ENCODE assay signal across 10 mouse cellular contexts in genomic region chr9:44709600-44709999, GRCm38 (mm10). TPM values are rescaled to one million over a fixed set of nuclear protein-coding genes. Genes with fewer than 3 reads are reported as not detected.
A peak's percentile ranks its signal among the peaks of the same experiment; 100 is the strongest.
DNase-seq lines count a peak whose midpoint lies in the region; ATAC-seq and TF ChIP-seq lines count a peak whose summit lies in the region.
"Had no signal": no experiment of that assay in that cellular context is flagged by ENCODE, and none has a peak within 500 bp of the region (broad histone marks: within the 10 kb centered on the region; RNA-seq: fewer than 3 reads in every experiment).

No protein-coding gene starts in this region.

- peaks cover 76% of the 10 kb centered on the region for H3K36me3 ChIP-seq in heart, embryonic 12.5 days
- no peaks in the 10 kb centered on the region for H3K36me3 ChIP-seq in thymus, adult 2 months (ENCODE audit: control insufficient read depth, insufficient read depth, low read length)
- peaks cover 65% of the 10 kb centered on the region for H3K36me3 ChIP-seq in embryonic facial prominence, embryonic 14.5 days (ENCODE audit: control insufficient read depth, insufficient read depth, low read length)
- peaks cover 11% of the 10 kb centered on the region for H3K36me3 ChIP-seq in neural tube, embryonic 11.5 days (ENCODE audit: control insufficient read depth, insufficient read depth, low read length)
- H3K36me3 ChIP-seq: liver, embryonic 13.5 days had no signal

- peaks cover 23% of the 10 kb centered on the region for H3K4me1 ChIP-seq in heart, embryonic 12.5 days (replicated peaks)
- H3K4me1 ChIP-seq in thymus, adult 2 months (replicated peaks; ENCODE audit: control insufficient read depth, insufficient read depth, low read length), result peaks cover 16% of the 10 kb centered on the region
- H3K4me1 ChIP-seq in embryonic facial prominence, embryonic 14.5 days (ENCODE audit: control insufficient read depth, insufficient read depth, low read length), result peaks cover 14% of the 10 kb centered on the region
- peaks cover 16% of the 10 kb centered on the region for H3K4me1 ChIP-seq in neural tube, embryonic 11.5 days (ENCODE audit: control insufficient read depth, insufficient read depth, low read length)

- WGBS in heart, embryonic 12.5 days, result 44% methylated on average over 2 of the region's 2 CpGs
- WGBS in thymus, adult 2 months, result 89% methylated on average over 2 of the region's 2 CpGs
- 47% methylated on average over 2 of the region's 2 CpGs for WGBS in embryonic facial prominence, embryonic 14.5 days
- 52% methylated on average over 2 of the region's 2 CpGs for WGBS in neural tube, embryonic 11.5 days

- no peak overlapping the region for H3K27ac ChIP-seq in heart, embryonic 12.5 days (ENCODE audit: poor library complexity, severe bottlenecking)
- H3K27ac ChIP-seq in thymus, adult 2 months (ENCODE audit: control insufficient read depth, insufficient read depth, low read length), result no peak overlapping the region
- no peak overlapping the region for H3K27ac ChIP-seq in embryonic facial prominence, embryonic 14.5 days (replicated peaks; ENCODE audit: low read depth, low read length)
- no peak overlapping the region for H3K27ac ChIP-seq in neural tube, embryonic 11.5 days (ENCODE audit: low read depth, low read length)
- H3K27ac ChIP-seq: liver, embryonic 13.5 days; stomach, embryonic 15.5 days had no signal

- no peak for TF ChIP-seq POLR2A in thymus, adult 2 months (IDR thresholded peaks at IDR 0.05; ENCODE audit: control insufficient read depth, extremely low read depth, insufficient read depth, low read length, poor library complexity)

- H3K4me2 ChIP-seq in heart, embryonic 12.5 days, result 0 out of 2 replicates have a peak overlapping the region, but pooled peaks have one; percentile 86
- no peak overlapping the region for H3K4me2 ChIP-seq in embryonic facial prominence, embryonic 14.5 days (ENCODE audit: low read depth, low read length)
- no peak overlapping the region for H3K4me2 ChIP-seq in neural tube, embryonic 11.5 days (ENCODE audit: low read depth)

- TF ChIP-seq CTCF in thymus, adult 2 months (IDR thresholded peaks at IDR 0.05; ENCODE audit: borderline replicate concordance, control insufficient read depth, extremely low read depth, insufficient read depth, low read length, poor library complexity), result no peak

- no peaks in the 10 kb centered on the region for H3K9me3 ChIP-seq in heart, embryonic 12.5 days (replicated peaks)
- H3K9me3 ChIP-seq in embryonic facial prominence, embryonic 14.5 days (ENCODE audit: control insufficient read depth, low read length), result no peaks in the 10 kb centered on the region
- no peaks in the 10 kb centered on the region for H3K9me3 ChIP-seq in neural tube, embryonic 11.5 days (ENCODE audit: control insufficient read depth, low read length)
- H3K9me3 ChIP-seq: liver, embryonic 13.5 days; stomach, embryonic 15.5 days had no signal

- ATAC-seq in heart, embryonic 12.5 days (ENCODE audit: insufficient number of reproducible peaks, low FRiP score), result no peak
- ATAC-seq in embryonic facial prominence, embryonic 14.5 days (ENCODE audit: low read depth), result no peak
- ATAC-seq in neural tube, embryonic 11.5 days (ENCODE audit: insufficient read depth, low FRiP score, low TSS enrichment), result no peak
- ATAC-seq in activated CD4-positive, CD25-positive, alpha-beta regulatory T cell, adult 4 months, result no peak

- H3K4me3 ChIP-seq in heart, embryonic 12.5 days, result no peak overlapping the region
- no peak overlapping the region for H3K4me3 ChIP-seq in thymus, adult 2 months (ENCODE audit: control insufficient read depth, insufficient read depth, low read length)
- H3K4me3 ChIP-seq in embryonic facial prominence, embryonic 14.5 days (ENCODE audit: low read depth, low read length), result no peak overlapping the region
- no peak overlapping the region for H3K4me3 ChIP-seq in neural tube, embryonic 11.5 days (ENCODE audit: low read depth, low read length)
- H3K4me3 ChIP-seq: liver, embryonic 13.5 days had no signal

- H3K9ac ChIP-seq in heart, embryonic 12.5 days, result peak overlapping the region; percentile 70; the same call in 1 of the 2 replicates
- no peak overlapping the region for H3K9ac ChIP-seq in embryonic facial prominence, embryonic 14.5 days (ENCODE audit: low read depth, low read length)
- H3K9ac ChIP-seq in neural tube, embryonic 11.5 days (ENCODE audit: low read length), result no peak overlapping the region
- H3K9ac ChIP-seq: liver, embryonic 13.5 days; stomach, embryonic 15.5 days had no signal

- H3K27me3 ChIP-seq in heart, embryonic 12.5 days (replicated peaks), result no peaks in the 10 kb centered on the region
- no peaks in the 10 kb centered on the region for H3K27me3 ChIP-seq in thymus, adult 2 months (ENCODE audit: control insufficient read depth, insufficient read depth, low read length)
- H3K27me3 ChIP-seq in embryonic facial prominence, embryonic 14.5 days (replicated peaks; ENCODE audit: control insufficient read depth, insufficient read depth, low read length), result no peaks in the 10 kb centered on the region
- no peaks in the 10 kb centered on the region for H3K27me3 ChIP-seq in neural tube, embryonic 11.5 days (ENCODE audit: control insufficient read depth, insufficient read depth, low read length)
- H3K27me3 ChIP-seq: stomach, embryonic 15.5 days had no signal

- DNase-seq in heart, adult 11 months, result no peak
- DNase-seq in thymus, postnatal 14 days, result peak; percentile 39
- no peak for DNase-seq in thymus, adult 2 months
- DNase-seq in embryonic facial prominence, embryonic 14.5 days (ENCODE audit: low spot score), result peak; percentile 25
- DNase-seq in neural tube, embryonic 11.5 days (ENCODE audit: low spot score), result peak; percentile 41
- no peak for DNase-seq in urinary bladder, postnatal 25 days (ENCODE audit: low spot score)
- DNase-seq: liver, embryonic 13.5 days had no signal

RNA-seq across cellular contexts. Expression of gene Phldb1, which starts 25.4 kb away (rescaled TPM):
- polyA plus RNA-seq in heart, embryonic 12.5 days (2016; fragmentation: Nextera tagmentation; extraction: Ambion mirVana), result 34.8 and 36.9 TPM in 2 replicates
- 16.5 and 27.3 TPM in 2 replicates for polyA plus RNA-seq in thymus, adult 2 months (2012; rRNA removed)
- 40.3 and 40.9 TPM in 2 replicates for polyA plus RNA-seq in embryonic facial prominence, embryonic 14.5 days (2014; fragmentation: Nextera tagmentation; extraction: Ambion mirVana)
- polyA plus RNA-seq in neural tube, embryonic 11.5 days (2014; fragmentation: Nextera tagmentation; extraction: Ambion mirVana), result 44.3 and 47.7 TPM in 2 replicates
- polyA plus RNA-seq in activated CD4-positive, CD25-positive, alpha-beta regulatory T cell, adult 4 months (2017; shearing (Covaris generic)), result under 1 TPM in 1 of 2 experiments, not detected in 1; 0.30 TPM

RNA-seq across cellular contexts. Expression of gene Treh, which starts 36.6 kb away (rescaled TPM):
- not detected in 2 replicates for polyA plus RNA-seq in heart, embryonic 12.5 days (2016; fragmentation: Nextera tagmentation; extraction: Ambion mirVana)
- 0.15 and 0.29 TPM in 2 replicates for polyA plus RNA-seq in thymus, adult 2 months (2012; rRNA removed)
- polyA plus RNA-seq in embryonic facial prominence, embryonic 14.5 days (2014; fragmentation: Nextera tagmentation; extraction: Ambion mirVana), result not detected in 2 replicates
- polyA plus RNA-seq in neural tube, embryonic 11.5 days (2014; fragmentation: Nextera tagmentation; extraction: Ambion mirVana), result not detected in 2 replicates
- polyA plus RNA-seq in activated CD4-positive, CD25-positive, alpha-beta regulatory T cell, adult 4 months (2017; shearing (Covaris generic)), result not detected
- polyA plus RNA-seq: liver, embryonic 13.5 days had no signal

RNA-seq across cellular contexts. Expression of gene Arcn1, which starts 58.0 kb away (rescaled TPM):
- 151 and 160 TPM in 2 replicates for polyA plus RNA-seq in heart, embryonic 12.5 days (2016; fragmentation: Nextera tagmentation; extraction: Ambion mirVana)
- 42.0 and 43.1 TPM in 2 replicates for polyA plus RNA-seq in thymus, adult 2 months (2012; rRNA removed)
- 220 and 226 TPM in 2 replicates for polyA plus RNA-seq in embryonic facial prominence, embryonic 14.5 days (2014; fragmentation: Nextera tagmentation; extraction: Ambion mirVana)
- 211 and 214 TPM in 2 replicates for polyA plus RNA-seq in neural tube, embryonic 11.5 days (2014; fragmentation: Nextera tagmentation; extraction: Ambion mirVana)
- polyA plus RNA-seq in activated CD4-positive, CD25-positive, alpha-beta regulatory T cell, adult 4 months (2017; shearing (Covaris generic)), result 10 to 100 TPM; 83.9 to 84.2 TPM

RNA-seq across cellular contexts. Expression of gene Ift46, which starts 58.1 kb away (rescaled TPM):
- 63.1 and 71.9 TPM in 2 replicates for polyA plus RNA-seq in heart, embryonic 12.5 days (2016; fragmentation: Nextera tagmentation; extraction: Ambion mirVana)
- 35.1 and 42.2 TPM in 2 replicates for polyA plus RNA-seq in thymus, adult 2 months (2012; rRNA removed)
- polyA plus RNA-seq in embryonic facial prominence, embryonic 14.5 days (2014; fragmentation: Nextera tagmentation; extraction: Ambion mirVana), result 101 and 121 TPM in 2 replicates
- 144 and 145 TPM in 2 replicates for polyA plus RNA-seq in neural tube, embryonic 11.5 days (2014; fragmentation: Nextera tagmentation; extraction: Ambion mirVana)
- 10 to 100 TPM; 62.3 to 65.5 TPM for polyA plus RNA-seq in activated CD4-positive, CD25-positive, alpha-beta regulatory T cell, adult 4 months (2017; shearing (Covaris generic))

Comparison
In these comparisons a context has a peak if more than half of its experiments do, and no peak if none do; other contexts are left out.
1. DNase-seq: peak in thymus, postnatal 14 days (single experiment), embryonic facial prominence, embryonic 14.5 days (single experiment) and neural tube, embryonic 11.5 days (single experiment); none in heart, adult 11 months (single experiment), thymus, adult 2 months (single experiment) and urinary bladder, postnatal 25 days (single experiment).
2. RNA of gene Phldb1, which starts 25.4 kb away (polyA plus RNA-seq): 44.3 to 47.7 TPM in neural tube, embryonic 11.5 days, 40.3 to 40.9 TPM in embryonic facial prominence, embryonic 14.5 days, 34.8 to 36.9 TPM in heart, embryonic 12.5 days and 16.5 to 27.3 TPM in thymus, adult 2 months; 0.30 TPM in activated CD4-positive, CD25-positive, alpha-beta regulatory T cell, adult 4 months; every median in the first group is over 10 times any median in the second.